Mouse (Mus musculus): ENCODE results near the gene Tmem191c. TPM values are rescaled to one million over a fixed set of nuclear protein-coding genes. Genes with fewer than 3 reads are reported as not detected.

Tmem191c gene
- total and polyA plus RNA-seq, 3 experiments, result 3.3 to 7.5 TPM; not detected in 1

GRCm38 (mm10) chr16:17257359-17257821 is 18.5 kb upstream of the Tmem191c start:
- Histone ChIP-seq H3K9me3 (replicated peaks; ENCODE audit: insufficient read depth, low read length) (no peaks in the 10 kb centered on the region), H3K4me3 (ENCODE audit: control insufficient read depth in 1 of 2, insufficient read depth in 1 of 2, low read depth in 2 of 2, low read length in 2 of 2) (no peak overlapping the region), H3K27me3 (ENCODE audit: control insufficient read depth in 1 of 2, insufficient read depth in 2 of 2, low read length in 2 of 2) (no peaks in the 10 kb centered on the region), H3K9ac (ENCODE audit: control insufficient read depth, low read depth, low read length, poor library complexity, severe bottlenecking) (no peak overlapping the region), H3K79me2 (ENCODE audit: control insufficient read depth, insufficient read depth, low read length, poor library complexity) (peaks cover 4% of the 10 kb centered on the region; the same call in 1 of the 2 replicates), H3K4me1 (ENCODE audit: control insufficient read depth in 1 of 2, insufficient read depth in 2 of 2, low read length in 2 of 2) (peaks cover 11 to 19% of the 10 kb centered on the region in 2 experiments), H3K36me3 (ENCODE audit: control insufficient read depth in 1 of 2, insufficient read depth in 2 of 2, low read length in 2 of 2) (peaks cover 1 to 14% of the 10 kb centered on the region in 2 experiments), H3K27ac (ENCODE audit: control insufficient read depth, low read depth, low read length) (no peak overlapping the region)
- DNase-seq (ENCODE audit: low read depth, low spot score), result no peak
- TF ChIP-seq GABPA (IDR thresholded peaks at IDR 0.05; ENCODE audit: low read depth, low read length) (no peak), BHLHE40 (IDR thresholded peaks at IDR 0.05; ENCODE audit: borderline replicate concordance, low read depth, low read length) (no peak), RAD21 (IDR thresholded peaks at IDR 0.05; ENCODE audit: low read depth, low read length) (no peak), KAT2A (conservative IDR thresholded peaks at IDR 0.05; ENCODE audit: low read depth, low read length) (no peak), ZNF384 (IDR thresholded peaks at IDR 0.05; ENCODE audit: low read depth, low read length) (no peak), POLR2A (IDR thresholded peaks at IDR 0.05; ENCODE audit: control insufficient read depth in 1 of 2, insufficient read depth in 1 of 2, low read depth in 1 of 2, low read length in 2 of 2, poor library complexity in 1 of 2) (no peak), SIN3A (IDR thresholded peaks at IDR 0.05; ENCODE audit: low read length) (no peak), MEF2A (IDR thresholded peaks at IDR 0.05; ENCODE audit: extremely low read depth, insufficient replicate concordance, low read depth, low read length, poor library complexity, severe bottlenecking) (no peak), E2F4 (IDR thresholded peaks at IDR 0.05; ENCODE audit: borderline replicate concordance, low read depth, low read length) (no peak), NELFE (IDR thresholded peaks at IDR 0.05; ENCODE audit: low read depth, low read length) (no peak), USF1 (IDR thresholded peaks at IDR 0.05; ENCODE audit: low read depth, low read length) (no peak), USF2 (IDR thresholded peaks at IDR 0.05; ENCODE audit: borderline replicate concordance in 1 of 2, insufficient read depth in 1 of 2, low read depth in 1 of 2, low read length in 2 of 2) (no peak), TBP (IDR thresholded peaks at IDR 0.05; ENCODE audit: low read depth, low read length) (no peak), MAZ (IDR thresholded peaks at IDR 0.05; ENCODE audit: low read depth, low read length) (no peak), GATA1 (IDR thresholded peaks at IDR 0.05; ENCODE audit: low read depth, low read length) (no peak), ZC3H11A (IDR thresholded peaks at IDR 0.05; ENCODE audit: low read depth, low read length) (no peak)

GRCm38 (mm10) chr16:17258917-17259316 is 17.0 kb upstream of the Tmem191c start:
- Histone ChIP-seq H3K36me3 (ENCODE audit: control insufficient read depth in 1 of 2, insufficient read depth in 2 of 2, low read length in 2 of 2) (peaks cover 0 to 1% of the 10 kb centered on the region in 2 experiments; a peak in 2 of 4 replicates), H3K27me3 (ENCODE audit: control insufficient read depth in 1 of 2, insufficient read depth in 2 of 2, low read length in 2 of 2) (no peaks in the 10 kb centered on the region), H3K79me2 (ENCODE audit: control insufficient read depth, insufficient read depth, low read length, poor library complexity) (peaks cover 4% of the 10 kb centered on the region; the same call in 1 of the 2 replicates), H3K4me1 (ENCODE audit: control insufficient read depth in 1 of 2, insufficient read depth in 2 of 2, low read length in 2 of 2) (peaks cover 0 to 4% of the 10 kb centered on the region in 2 experiments; a peak in 1 of 4 replicates), H3K9ac (ENCODE audit: control insufficient read depth, low read depth, low read length, poor library complexity, severe bottlenecking) (no peak overlapping the region), H3K27ac (ENCODE audit: control insufficient read depth, low read depth, low read length) (no peak overlapping the region), H3K4me3 (ENCODE audit: control insufficient read depth in 1 of 2, insufficient read depth in 1 of 2, low read depth in 2 of 2, low read length in 2 of 2) (no peak overlapping the region), H3K9me3 (replicated peaks; ENCODE audit: insufficient read depth, low read length) (no peaks in the 10 kb centered on the region)
- no peak for DNase-seq (ENCODE audit: low read depth, low spot score)
- TF ChIP-seq POLR2AphosphoS5 (IDR thresholded peaks at IDR 0.05; ENCODE audit: borderline replicate concordance, low read depth, low read length) (no peak), TAL1 (IDR thresholded peaks at IDR 0.05; ENCODE audit: low read length) (no peak), NRF1 (IDR thresholded peaks at IDR 0.05; ENCODE audit: insufficient read depth, low read depth, low read length, poor library complexity, severe bottlenecking) (no peak), CHD1 (IDR thresholded peaks at IDR 0.05; ENCODE audit: low read depth, low read length) (no peak), MYC (IDR thresholded peaks at IDR 0.05; ENCODE audit: low read depth, low read length) (no peak), ZC3H11A (IDR thresholded peaks at IDR 0.05; ENCODE audit: low read depth, low read length) (no peak), RCOR1 (IDR thresholded peaks at IDR 0.05; ENCODE audit: low read depth, low read length) (no peak), GABPA (IDR thresholded peaks at IDR 0.05; ENCODE audit: low read depth, low read length) (no peak), POLR2A (IDR thresholded peaks at IDR 0.05; ENCODE audit: control insufficient read depth in 1 of 2, insufficient read depth in 1 of 2, low read depth in 1 of 2, low read length in 2 of 2, poor library complexity in 1 of 2) (no peak), NELFE (IDR thresholded peaks at IDR 0.05; ENCODE audit: low read depth, low read length) (no peak), JUND (IDR thresholded peaks at IDR 0.05; ENCODE audit: low read depth, low read length) (no peak), ZNF384 (IDR thresholded peaks at IDR 0.05; ENCODE audit: low read depth, low read length) (no peak)

Data from MEL (cell line).